Mouse (Mus musculus) lung, postnatal 10 days (tissue): ENCODE measurements at regions not wholly inside any gene's neighbourhood (a gene's known extent, or its start where the extent isn't known, plus 50 kb on each side); places are given as distances from the start of the nearest gene placed in this dataset.

Experiments
- DNase-seq: peaks from one replicate; pipeline ENCODE4 v3.0.0; 2021

DNA sequence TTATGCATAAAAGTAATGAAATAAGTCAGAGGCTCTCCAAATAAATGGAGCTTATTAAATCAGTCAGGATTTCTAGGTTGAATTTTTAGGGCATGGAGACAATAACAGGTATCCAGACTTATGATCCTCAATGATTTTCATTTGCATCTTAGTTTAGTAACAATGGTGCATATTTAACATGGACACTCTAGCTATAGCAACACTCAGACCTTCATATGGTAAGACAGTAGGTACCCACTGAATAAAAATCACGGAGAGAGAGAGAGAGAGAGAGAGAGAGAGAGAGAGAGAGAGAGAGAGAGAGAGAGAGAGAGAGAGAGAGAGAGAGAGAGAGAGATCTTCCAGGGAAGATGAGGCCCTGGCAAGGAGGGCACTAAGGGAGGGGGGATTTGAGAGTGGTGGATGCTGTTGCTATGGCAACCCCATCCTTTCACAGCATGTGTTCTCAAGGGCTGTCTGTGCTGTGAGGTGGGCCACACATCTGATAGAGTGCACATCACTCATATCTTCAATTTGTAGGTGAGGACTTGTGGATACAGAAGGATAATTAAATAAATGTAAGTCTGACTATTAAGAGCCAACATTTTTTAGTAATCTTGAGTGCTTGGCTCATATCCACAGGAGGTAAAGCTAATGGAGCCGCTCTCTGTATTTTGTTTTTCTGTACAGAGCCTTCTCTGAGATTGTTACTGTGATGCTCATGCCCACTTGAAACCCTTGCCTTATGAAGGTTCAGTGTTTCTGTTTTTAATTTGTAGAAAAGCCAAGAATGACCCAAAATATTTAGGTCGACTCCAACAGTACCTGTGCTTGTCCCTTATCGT lies 227.7 kb downstream of the Otor start:
- DNase-seq = no peak

DNA sequence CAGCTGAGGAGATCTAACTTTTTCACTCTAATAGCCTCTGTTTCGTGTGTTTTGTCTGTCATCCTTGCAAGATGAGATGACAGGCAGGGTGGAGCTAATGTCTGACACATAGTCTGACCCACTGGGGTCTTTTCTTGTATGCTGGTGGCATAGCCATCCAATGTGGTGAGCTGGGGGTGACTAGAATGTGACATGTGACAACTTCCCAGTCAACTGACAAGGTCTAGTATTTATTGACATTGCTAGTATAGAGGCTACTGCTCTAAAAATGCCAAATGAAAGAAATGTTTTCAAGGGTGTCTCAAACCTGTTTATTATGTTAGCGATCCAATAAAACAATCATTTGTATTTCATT lies 228.3 kb downstream of the Otor start:
- no peak for DNase-seq

DNA sequence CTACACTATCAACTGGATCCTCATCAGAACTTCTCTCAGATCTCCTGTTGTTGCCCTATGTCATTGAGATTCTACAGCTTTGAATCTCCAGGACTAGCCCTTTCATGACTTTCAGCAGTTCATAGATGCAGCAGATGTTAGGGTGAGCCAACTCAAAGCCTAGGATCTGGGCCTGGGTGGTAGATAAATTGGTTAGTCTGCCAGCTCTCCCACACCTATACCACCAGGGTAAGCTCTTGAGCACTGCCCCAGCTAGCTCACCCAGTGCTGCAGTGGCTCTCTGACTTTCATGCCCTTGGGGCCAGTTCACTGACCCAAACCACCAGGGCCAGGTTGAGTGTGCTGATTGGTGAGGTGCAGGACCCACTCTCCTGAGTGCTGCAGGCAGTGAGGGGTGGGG lies 220.5 kb upstream of the Pcsk2 start:
- no peak for DNase-seq

DNA sequence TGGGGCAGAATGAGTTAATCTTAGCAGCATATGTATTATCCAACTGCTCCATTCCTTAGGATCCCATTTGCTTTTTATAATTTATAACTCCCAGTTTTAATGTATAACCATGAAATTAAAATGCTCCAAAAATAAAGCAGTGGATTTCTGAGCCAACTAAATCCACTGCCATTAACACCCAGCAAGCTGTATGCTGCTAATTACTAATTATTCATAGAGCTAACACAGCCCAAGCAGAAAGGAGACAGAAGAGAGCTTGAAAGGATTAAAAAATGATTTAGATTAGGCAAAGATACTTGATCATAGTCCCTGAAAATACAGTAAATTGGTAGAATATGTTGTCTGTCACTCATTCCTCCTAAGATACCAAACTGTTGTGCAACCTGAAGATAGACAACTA lies 213.9 kb upstream of the Pcsk2 start:
- no peak for DNase-seq

DNA sequence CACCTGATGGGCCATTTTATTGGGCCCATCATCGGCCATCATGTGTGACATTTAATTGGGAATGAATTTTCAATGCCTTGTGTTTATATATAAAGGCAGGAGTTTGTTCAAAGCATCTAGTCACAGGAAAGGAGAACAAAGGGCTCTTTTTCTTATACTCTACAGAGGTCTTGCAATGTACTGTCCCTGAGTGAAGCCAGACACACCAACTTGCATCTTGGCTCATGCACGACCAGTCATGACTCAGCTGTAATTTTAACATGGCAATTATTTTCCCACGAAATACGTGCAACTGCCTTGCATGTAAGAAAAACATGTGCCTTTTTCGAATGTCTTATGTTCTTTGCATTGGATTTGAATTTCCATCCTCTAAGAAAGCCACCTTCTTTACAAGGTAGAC lies 205.6 kb upstream of the Pcsk2 start:
- DNase-seq = no peak

DNA sequence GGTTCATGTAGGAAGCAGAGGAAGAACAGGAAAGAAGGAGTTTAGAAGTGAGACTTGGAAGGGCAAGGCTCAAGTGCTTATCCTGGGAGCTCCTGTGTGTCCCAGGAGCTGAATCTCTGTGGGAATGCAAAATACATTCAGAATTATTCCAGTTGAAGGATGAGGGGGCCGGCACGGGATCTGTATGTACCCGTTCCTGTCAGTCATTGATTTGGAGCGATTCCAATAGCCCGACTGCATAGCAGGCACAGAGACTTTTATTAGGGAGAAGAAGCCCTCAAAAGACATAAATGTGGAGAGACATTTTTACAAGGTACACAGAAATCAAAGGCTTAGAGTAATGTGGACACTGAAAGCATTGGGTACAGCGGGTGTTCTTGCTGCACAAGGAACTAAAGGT lies 181.8 kb upstream of the Pcsk2 start:
- DNase-seq = no peak

DNA sequence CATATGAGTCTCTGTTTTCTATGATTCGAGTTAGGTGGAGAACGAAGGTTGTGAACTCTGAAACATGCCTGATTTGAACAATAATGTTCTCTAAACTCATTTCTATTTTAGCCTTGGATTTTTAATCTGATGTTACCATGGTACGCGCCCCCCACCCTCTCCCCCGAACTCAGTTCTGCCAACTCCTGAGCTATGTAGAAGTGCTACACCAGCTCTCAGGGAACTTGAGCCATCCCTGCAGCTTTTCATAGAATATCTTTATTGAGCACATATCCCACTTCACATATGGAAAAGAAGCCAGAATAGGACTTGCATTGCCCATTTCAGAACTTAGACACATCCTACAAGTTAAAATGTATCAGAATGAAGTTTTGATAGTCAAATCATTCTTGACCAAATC lies 180.0 kb upstream of the Pcsk2 start:
- DNase-seq = no peak
